Mouse (Mus musculus): ENCODE data around the gene Rnf38.

Gene Rnf38

DNA sequence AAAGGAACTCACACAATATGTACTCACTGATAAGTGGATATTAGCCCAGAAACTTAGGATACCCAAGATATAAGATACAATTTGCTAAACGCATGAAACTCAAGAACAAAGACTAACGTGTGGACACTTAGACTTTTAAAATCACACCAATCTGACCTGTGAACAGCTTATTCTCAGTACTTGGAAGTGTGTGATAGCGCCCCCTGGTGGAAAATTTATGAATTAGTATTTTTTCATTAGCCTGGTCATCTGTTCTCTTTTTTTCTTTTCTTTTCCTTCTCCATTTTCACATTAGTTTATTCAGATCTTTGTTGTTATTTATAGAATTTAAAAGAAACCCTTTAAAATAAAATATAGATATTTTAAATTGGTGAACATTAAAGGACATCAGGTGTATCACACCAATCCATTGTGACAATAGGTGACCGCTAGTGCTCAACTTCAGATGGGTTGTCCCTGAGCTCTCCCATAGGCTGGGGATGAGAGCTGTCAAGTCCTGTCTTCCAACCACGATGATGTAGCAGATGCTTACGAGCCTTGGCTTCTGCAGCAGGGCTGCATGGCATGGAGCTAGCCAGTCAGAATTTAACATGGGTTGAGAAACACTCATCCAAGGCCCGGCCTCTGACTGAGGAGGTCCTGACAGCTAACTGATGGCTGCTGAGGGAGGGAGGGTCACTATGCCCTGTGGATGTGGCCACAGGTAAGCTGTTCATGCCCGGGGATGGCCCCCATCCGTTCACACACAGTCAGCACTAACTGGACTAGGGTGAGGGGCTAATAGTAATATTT is 114.0 kb downstream of the Rnf38 start:
- no peak for DNase-seq (ENCODE audit: low spot score in 2 of 2)

DNA sequence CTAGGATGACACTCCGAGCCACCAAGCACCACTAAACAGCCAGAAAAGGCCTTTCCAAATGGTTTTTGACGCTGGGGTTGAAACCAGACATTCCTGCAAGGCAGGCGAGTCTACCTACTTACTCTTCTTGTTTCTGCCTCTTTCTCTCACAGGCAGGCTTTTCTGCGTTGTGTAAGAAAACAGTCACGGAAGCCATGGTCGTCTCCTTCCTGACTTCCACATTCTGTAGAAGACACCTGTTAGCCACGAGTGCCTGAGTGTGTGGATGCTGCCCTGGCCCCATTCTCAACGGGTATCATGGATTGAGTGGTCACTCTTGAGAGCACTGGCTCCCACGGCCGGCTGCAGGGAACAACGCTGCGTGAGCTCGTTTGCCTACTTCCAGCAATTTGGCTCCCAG is 118.5 kb downstream of the Rnf38 start:
- no peak for DNase-seq (ENCODE audit: low spot score in 2 of 2)

- no peak for DNase-seq (ENCODE audit: low spot score in 2 of 2)
Observed at GRCm38 (mm10) chr4:44113393-44114138, 120.0 kb downstream of the Rnf38 start.

DNA sequence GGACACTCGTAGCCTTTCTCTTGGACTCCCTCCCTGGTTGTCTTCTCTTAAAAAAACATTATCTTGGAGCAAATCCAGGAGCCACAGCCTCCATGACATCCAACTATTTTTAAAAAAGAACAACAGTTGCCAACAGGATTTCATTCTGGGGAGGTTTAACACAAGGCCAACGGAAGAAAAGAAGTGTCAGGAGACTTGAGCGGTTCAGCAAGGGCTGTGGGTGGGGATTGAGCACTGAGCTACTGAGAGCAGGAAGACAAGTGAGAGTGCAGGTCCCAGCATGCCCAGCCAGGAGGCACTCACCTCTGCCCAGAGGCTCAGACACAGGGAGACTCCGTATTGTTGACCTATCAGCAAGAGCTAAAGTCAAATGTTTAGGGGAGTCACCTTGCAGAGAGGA is 120.8 kb downstream of the Rnf38 start:
- DNase-seq (ENCODE audit: low spot score in 2 of 2), result peak in 1 of 2 experiments; percentile 60

GRCm38 (mm10) chr4:44110771-44111170 is 122.8 kb downstream of the Rnf38 start:
- DNase-seq (ENCODE audit: low spot score in 2 of 2), result no peak

- no peak for DNase-seq (ENCODE audit: low spot score in 2 of 2)
Observed at GRCm38 (mm10) chr4:44108297-44108696, 125.3 kb downstream of the Rnf38 start.

DNA sequence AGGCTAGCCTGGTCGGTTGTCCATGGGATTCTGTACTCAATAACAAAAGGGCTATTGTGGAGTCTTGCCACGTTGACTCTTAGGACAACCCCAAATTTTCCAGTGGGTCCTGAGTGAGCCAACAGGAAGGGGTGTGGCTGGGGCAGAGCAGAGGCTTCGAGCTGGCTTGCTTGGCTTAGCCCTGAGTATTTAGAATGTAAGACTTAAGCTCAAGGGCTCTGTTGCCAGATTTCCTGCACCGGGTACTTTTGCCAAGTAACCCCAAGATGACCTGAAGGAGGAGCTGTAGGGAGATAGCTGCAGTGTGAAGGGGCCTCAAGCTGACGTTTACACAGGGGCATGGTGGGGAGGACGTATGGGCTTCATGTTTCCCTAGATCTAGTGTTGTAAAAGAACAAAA is 126.2 kb downstream of the Rnf38 start:
- no peak for DNase-seq (ENCODE audit: low spot score in 2 of 2)

- no peak for DNase-seq (ENCODE audit: low spot score in 2 of 2)
Observed at GRCm38 (mm10) chr4:44106297-44106821, 127.2 kb downstream of the Rnf38 start.

DNA sequence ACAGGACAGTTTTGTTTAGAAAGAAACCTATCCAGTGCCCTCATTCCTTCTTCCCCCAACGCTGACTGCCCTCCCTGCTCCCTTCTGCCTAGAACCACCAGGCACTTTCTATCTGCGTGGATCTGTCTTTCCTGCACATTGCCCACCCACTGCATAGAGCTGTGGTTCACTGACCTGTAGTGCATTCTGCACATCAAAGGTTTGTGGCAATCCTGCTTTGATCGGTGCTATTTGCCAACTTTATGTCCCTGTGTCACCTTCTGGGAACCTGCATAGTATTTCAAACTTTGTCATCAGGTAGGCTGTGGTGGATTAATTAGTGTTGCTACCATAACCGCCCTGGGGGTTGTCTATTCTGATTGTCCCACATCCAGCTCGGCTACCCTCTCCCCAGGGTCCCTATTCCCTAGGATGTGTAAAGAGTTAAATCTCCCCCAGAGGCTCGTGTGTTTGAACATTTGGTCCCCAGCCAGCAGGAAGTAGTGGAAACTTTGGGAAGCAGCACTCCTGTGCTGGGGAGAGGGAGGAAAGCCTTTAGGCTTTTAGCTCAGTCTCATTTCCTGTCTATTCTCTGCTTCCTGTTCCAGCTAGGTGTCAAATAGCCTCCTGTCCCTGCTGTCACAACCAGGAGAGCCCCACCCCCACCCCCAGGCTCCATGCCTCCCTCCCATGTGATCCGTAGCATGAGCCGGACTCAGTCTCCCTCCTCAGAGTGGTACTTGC is 129.2 kb downstream of the Rnf38 start:
- no peak for DNase-seq (ENCODE audit: low spot score in 2 of 2)

DNA sequence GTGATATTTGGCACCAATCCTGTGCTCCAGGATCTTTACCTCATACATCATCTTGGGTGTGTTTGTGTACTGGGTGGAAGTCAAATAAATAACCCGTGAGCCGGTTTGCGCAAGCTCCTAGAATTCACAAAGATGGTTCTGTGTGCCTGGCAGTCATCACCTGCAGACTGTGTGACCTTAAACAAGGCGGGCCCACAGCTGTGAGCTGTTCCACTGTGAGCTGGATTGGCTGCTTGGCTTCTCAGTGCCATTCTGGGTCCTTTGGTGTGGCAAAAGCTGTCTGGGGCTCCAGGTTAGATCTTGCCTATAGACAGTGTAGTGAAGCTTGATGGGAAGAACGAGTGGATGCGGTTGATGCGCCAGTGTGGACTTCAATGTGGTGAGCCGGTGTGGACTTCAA is 130.0 kb downstream of the Rnf38 start:
- peak in 1 of 2 experiments; percentile 38 for DNase-seq (ENCODE audit: low spot score in 2 of 2)

- no peak for DNase-seq (ENCODE audit: low spot score in 2 of 2)
Observed at GRCm38 (mm10) chr4:44097576-44098335, 135.8 kb downstream of the Rnf38 start.

DNA sequence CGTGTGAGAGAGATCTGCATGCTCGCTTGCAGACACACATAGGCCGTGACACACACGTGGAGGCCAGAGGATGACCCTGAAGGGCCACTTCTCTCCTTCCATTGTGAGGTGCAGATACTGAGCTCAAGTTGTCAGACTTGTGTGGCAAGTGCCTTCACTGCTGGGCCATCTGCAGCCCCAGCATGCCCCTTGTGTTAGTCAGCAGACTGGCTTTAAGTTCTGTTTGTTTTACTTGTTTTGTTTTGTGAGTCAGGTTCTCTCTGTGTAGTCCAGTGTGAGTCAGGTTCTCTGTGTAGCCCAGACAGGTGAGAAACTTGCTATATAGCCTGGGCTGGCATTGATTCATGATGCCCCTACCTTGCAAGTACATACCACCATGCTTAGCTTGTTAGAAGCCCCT is 139.1 kb downstream of the Rnf38 start:
- peak in 1 of 2 experiments; percentile 64 for DNase-seq (ENCODE audit: low spot score in 2 of 2)

- no peak for DNase-seq (ENCODE audit: low spot score in 2 of 2)
Observed at GRCm38 (mm10) chr4:44092359-44092758, 141.2 kb downstream of the Rnf38 start.

DNA sequence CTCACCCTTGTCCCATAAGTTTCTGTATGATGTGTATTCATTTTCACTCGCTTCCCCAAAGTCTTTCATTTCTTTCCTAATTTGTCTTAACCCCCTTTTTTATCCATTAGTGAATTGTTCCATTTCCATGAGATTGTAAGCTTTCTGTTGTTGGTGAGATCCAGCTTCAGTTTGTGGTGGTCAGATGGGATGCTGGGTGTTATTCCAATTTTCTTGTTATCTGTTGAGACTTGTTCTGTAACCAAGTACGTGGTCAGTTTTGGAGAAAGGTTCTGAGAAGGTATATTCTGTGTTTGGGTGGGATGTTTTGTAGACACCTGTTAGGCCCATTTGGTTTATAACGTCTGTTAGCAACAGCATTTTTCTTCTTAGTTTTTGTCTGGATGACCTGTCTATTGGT is 148.0 kb downstream of the Rnf38 start:
- DNase-seq (ENCODE audit: low spot score in 2 of 2), result no peak

DNA sequence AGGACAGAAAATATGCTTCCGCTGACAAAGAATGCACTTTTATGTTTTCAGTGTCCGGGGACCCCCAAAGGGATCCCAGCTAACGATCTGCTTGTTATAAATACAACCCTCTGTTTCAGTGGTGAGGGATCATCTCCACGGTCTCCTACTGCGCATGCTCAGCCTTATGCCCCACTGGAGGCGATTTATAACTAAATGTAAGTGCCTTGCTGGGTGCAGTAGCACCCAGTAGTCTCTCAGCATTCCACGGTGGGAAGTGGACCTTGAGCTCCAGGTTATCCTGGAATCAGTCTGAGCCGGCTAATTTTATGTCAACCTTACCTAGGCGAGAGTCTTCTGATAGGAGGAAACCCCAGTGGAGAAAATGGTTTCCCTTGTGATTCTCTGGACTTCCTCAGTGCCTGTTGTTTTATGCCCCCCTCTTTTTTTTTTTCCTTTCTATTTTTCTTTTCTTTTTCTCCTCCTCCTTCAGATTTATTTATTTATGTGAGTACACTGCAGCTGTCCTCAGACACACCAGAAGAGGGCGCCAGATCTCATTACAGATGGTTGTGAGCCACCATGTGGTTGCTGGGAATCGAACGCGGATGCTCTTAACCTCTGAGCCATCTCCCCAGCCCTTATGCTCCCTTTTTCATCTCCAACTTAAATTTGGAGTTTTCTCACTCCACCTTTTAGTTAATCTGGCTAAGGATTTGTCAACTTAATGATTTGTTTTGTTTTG is 148.8 kb downstream of the Rnf38 start:
- no peak for DNase-seq (ENCODE audit: low spot score in 2 of 2)

DNA sequence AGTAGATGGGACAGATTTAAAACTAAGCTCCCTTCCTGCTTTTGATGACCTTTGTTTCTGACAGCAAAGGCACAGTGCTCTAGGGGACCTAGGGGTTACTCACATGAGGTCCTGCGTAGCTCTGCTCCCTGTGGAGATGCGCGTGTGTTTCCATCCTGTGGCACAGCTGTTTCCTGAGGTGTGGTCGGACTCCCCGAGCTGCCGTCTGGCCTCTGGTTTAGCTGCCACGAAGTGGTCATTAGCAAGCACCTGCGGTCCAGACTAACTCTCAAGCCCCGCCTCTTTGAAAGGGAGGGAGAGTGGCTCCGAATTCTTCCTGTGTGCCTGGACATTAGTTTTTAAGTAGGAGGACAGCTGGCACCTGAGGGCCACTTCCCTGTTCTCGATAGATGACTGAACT is 149.6 kb downstream of the Rnf38 start, which contains the start of gene Gne:
Gene Gne, minus strand, starts transcription at position 233 of the 400 bp plus-strand sequence.
- DNase-seq (ENCODE audit: low spot score in 2 of 2), result no peak

GRCm38 (mm10) chr4:44078358-44078933 is 155.1 kb downstream of the Rnf38 start:
- DNase-seq (ENCODE audit: low spot score in 2 of 2), result no peak

Data from urinary bladder, adult 18-20 months (tissue).